Mouse (Mus musculus): ENCODE data around the gene Vmn1r84. TPM values are rescaled to one million over a fixed set of nuclear protein-coding genes. Genes with fewer than 3 reads are reported as not detected.

The Vmn1r84 gene
- polyA plus RNA-seq (2017; shearing (Covaris generic)) = not detected

DNA sequence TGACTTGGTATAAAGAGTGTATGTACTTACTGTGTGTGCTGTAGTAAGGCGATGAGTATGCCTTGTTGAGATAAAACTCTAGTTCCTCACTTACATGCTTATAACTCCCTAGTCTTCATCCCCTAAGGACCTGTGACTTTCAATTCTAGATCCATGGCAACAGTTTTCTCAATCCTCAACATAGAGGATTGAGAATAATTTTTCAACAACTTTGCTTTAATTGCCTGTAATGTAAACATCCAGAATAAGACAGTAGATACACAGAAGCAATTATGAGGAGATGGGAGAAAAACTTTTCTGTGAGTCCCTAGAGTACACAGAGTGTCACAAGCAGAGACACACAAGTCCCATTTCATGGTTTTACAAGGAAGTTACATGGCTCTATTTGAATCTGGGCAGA, at the start of gene Vmn1r84:
Vmn1r84 (minus strand) TSS at position 101 of the 400 bp plus-strand sequence.

GRCm38 (mm10) chr7:12329381-12329780, 39.7 kb downstream of the Vmn1r84 start, which contains the start of gene Vmn1r83:
TSS of gene Vmn1r83 (minus strand) at chr7:12329481.

Other genes starting within 250 kb of the Vmn1r84 start
- not detected for gene Vmn1r78, start 219.0 kb downstream of the Vmn1r84 start, polyA plus RNA-seq (2017; shearing (Covaris generic))
- gene Vmn1r79, start 198.0 kb downstream of the Vmn1r84 start, polyA plus RNA-seq (2017; shearing (Covaris generic)) = not detected
- gene Vmn1r80, start 180.0 kb downstream of the Vmn1r84 start, polyA plus RNA-seq (2017; shearing (Covaris generic)) = not detected
- not detected for gene Vmn1r81, start 101.0 kb downstream of the Vmn1r84 start, polyA plus RNA-seq (2017; shearing (Covaris generic))
- gene Vmn1r82, start 68.8 kb downstream of the Vmn1r84 start, polyA plus RNA-seq (2017; shearing (Covaris generic)) = not detected
- gene Vmn1r83, start 39.8 kb downstream of the Vmn1r84 start, polyA plus RNA-seq (2017; shearing (Covaris generic)) = not detected
- gene Zfp551, start 53.5 kb upstream of the Vmn1r84 start, polyA plus RNA-seq (2017; shearing (Covaris generic)) = 3.1 TPM
- gene Zfp606, start 109.0 kb upstream of the Vmn1r84 start, polyA plus RNA-seq (2017; shearing (Covaris generic)) = 10.4 TPM
- gene 2900092C05Rik, start 143.2 kb upstream of the Vmn1r84 start, polyA plus RNA-seq (2017; shearing (Covaris generic)) = not detected
- gene Vmn2r53, start 239.5 kb upstream of the Vmn1r84 start, polyA plus RNA-seq (2017; shearing (Covaris generic)) = 0.02 TPM

Data from activated CD4-positive, CD25-positive, alpha-beta regulatory T cell, adult 9 weeks (primary cell).